ENCODE assay signal across 25 mouse cellular contexts in the genomic region with DNA sequence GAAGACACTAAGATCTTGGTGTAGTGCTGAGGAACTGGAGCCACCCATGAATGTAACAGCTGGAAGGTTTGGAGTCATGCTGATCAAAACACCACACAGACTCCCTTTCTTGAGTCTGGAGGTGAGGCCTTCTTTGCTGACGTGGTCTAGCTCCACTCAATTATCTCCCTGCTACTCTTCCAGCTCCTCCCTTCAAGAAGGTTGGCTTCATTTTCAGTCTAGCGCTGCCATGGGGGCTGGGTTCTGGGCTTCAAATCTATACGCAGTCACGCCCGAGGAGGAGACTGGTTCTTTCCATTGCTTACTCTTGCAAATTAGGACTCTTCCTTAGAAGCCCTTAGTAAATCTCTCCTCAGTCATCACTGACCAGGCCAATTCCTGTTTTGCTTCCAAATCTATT.
"Had no signal": no experiment of that assay in that cellular context is flagged by ENCODE, and none has a peak within 500 bp of the region (broad histone marks: within the 10 kb centered on the region; RNA-seq: fewer than 3 reads in every experiment).

No protein-coding gene starts in this region.

- H3K27ac ChIP-seq: gastrocnemius, adult 2 months; heart, adult 2 months; hindbrain, embryonic 10.5 days; hindbrain, embryonic 13.5 days; hindbrain, embryonic 15.5 days; hindbrain, postnatal 0 days; kidney, embryonic 15.5 days; kidney, postnatal 0 days; limb, embryonic 13.5 days; limb, embryonic 15.5 days had no signal

- H3K36me3 ChIP-seq: hindbrain, embryonic 10.5 days; hindbrain, embryonic 13.5 days; hindbrain, embryonic 15.5 days; kidney, embryonic 15.5 days; limb, embryonic 13.5 days; limb, embryonic 15.5 days had no signal

- H3K9me3 ChIP-seq: hindbrain, embryonic 10.5 days; hindbrain, embryonic 13.5 days; hindbrain, embryonic 15.5 days; kidney, embryonic 15.5 days; limb, embryonic 13.5 days; limb, embryonic 15.5 days had no signal

- H3K4me1 ChIP-seq: hindbrain, embryonic 10.5 days; hindbrain, embryonic 15.5 days; kidney, embryonic 15.5 days; limb, embryonic 15.5 days had no signal

- H3K9ac ChIP-seq: hindbrain, embryonic 13.5 days; hindbrain, embryonic 15.5 days; kidney, embryonic 15.5 days; limb, embryonic 13.5 days; limb, embryonic 15.5 days had no signal

- H3K27me3 ChIP-seq: hindbrain, embryonic 15.5 days; kidney, embryonic 15.5 days; limb, embryonic 13.5 days; limb, embryonic 15.5 days had no signal

- ATAC-seq: hindbrain, postnatal 0 days; intestine, embryonic 16.5 days had no signal

- H3K4me3 ChIP-seq: gastrocnemius, adult 2 months; heart, adult 2 months; hindbrain, embryonic 10.5 days; hindbrain, embryonic 13.5 days; hindbrain, embryonic 15.5 days; kidney, embryonic 15.5 days; limb, embryonic 13.5 days; limb, embryonic 15.5 days had no signal

- DNase-seq: gastrocnemius, adult 2 months; gastrocnemius, postnatal 10 days; gastrocnemius, postnatal 25 days; heart, adult 2 months; heart, postnatal 10 days; heart, postnatal 4 days; kidney, adult 11 months; kidney, adult 2 months; kidney, adult 9 months; kidney, postnatal 14 days; kidney, postnatal 36 days; layer of hippocampus, adult 9-11 months; layer of hippocampus, postnatal 36 days; left cerebral cortex, postnatal 4 days had no signal

- H3K4me2 ChIP-seq: heart, embryonic 11.5 days; hindbrain, embryonic 13.5 days; hindbrain, embryonic 15.5 days; kidney, embryonic 15.5 days; limb, embryonic 13.5 days; limb, embryonic 15.5 days; liver, embryonic 11.5 days had no signal
